Mouse (Mus musculus): ENCODE data around the gene Ncstn.

DNA sequence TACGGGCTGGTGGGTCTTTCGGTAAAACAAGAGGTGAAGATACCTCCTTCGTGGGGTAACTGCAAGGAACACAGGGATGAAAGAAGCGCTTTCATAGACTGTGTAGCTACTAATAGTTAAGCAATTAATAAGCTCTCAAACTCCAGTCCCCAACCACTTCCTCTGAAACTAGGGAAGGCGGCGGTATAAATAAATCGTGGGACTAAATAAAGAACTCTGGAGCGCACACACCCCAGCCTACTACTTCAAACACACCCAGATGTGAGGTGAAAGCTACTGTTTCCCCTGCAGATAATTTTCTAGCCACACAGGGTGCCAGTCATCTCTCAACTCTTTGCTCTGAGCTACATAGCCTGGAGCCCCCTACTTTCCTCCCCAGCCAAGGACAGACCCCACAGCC is 66.6 kb downstream of the Ncstn start:
- TF ChIP-seq POLR2A (IDR thresholded peaks at IDR 0.05; ENCODE audit: low read depth, low read length): no peak
- TF ChIP-seq CTCF (conservative IDR thresholded peaks at IDR 0.05; ENCODE audit: insufficient read depth, insufficient read length, low read depth, low read length): no peak
